Mouse (Mus musculus) stomach, postnatal 0 days (tissue): Measurements from ENCODE around the gene Ell. TPM values are rescaled to one million over a fixed set of nuclear protein-coding genes. Genes with fewer than 3 reads are reported as not detected.

Source experiments
- ATAC-seq: fragments of 200-750 bp; cut with Nextera tagmentation; 2 replicates; pipeline ENCODE4 v1.8.0; 2017; ENCODE audit not compliant: low FRiP score, low TSS enrichment
- DNase-seq: peaks from one replicate; pipeline ENCODE4 v3.0.0-alpha.2; 2016; ENCODE audit warnings: low spot score
- H3K27ac ChIP-seq: fragments of 300-500 bp; sonication (generic); replicated peaks from 2 replicates; pipeline ENCODE4 v1.5.1; 2014; ENCODE audit warnings: mild to moderate bottlenecking, control low read depth
- H3K27me3 ChIP-seq: fragments of 300-500 bp; sonication (generic); 2 replicates; pipeline ENCODE4 v1.6.1; 2014; ENCODE audit warnings: low read length; ENCODE audit not compliant: control insufficient read depth, insufficient read depth
- H3K36me3 ChIP-seq: fragments of 300-500 bp; sonication (generic); 2 replicates; pipeline ENCODE4 v1.6.1; 2014; ENCODE audit warnings: low read length, mixed read lengths; ENCODE audit not compliant: control insufficient read depth, insufficient read depth
- H3K4me1 ChIP-seq: fragments of 300-500 bp; sonication (generic); replicated peaks from 2 replicates; pipeline ENCODE4 v1.6.1; 2014; ENCODE audit warnings: antibody characterized with exemption; ENCODE audit not compliant: control insufficient read depth, insufficient read depth
- H3K4me2 ChIP-seq: fragments of 300-500 bp; sonication (generic); replicated peaks from 2 replicates; pipeline ENCODE4 v1.6.1; 2014; ENCODE audit warnings: low read depth, mild to moderate bottlenecking, control low read depth, moderate library complexity
- H3K4me3 ChIP-seq: fragments of 300-500 bp; sonication (generic); 2 replicates; pipeline ENCODE4 v1.5.1; 2014; ENCODE audit warnings: low read depth, low read length, control low read depth
- H3K9ac ChIP-seq: fragments of 300-500 bp; sonication (generic); 2 replicates; pipeline ENCODE4 v1.6.1; 2014; ENCODE audit warnings: mild to moderate bottlenecking, low read length, control low read depth, mixed read lengths
- H3K9me3 ChIP-seq: fragments of 300-500 bp; sonication (generic); 2 replicates; pipeline ENCODE4 v1.6.1; 2016; ENCODE audit warnings: low read length; ENCODE audit not compliant: control insufficient read depth
- CTCF ChIP-seq: IDR thresholded peaks from 2 replicates; pipeline ENCODE4 v1.5.1; 2016; ENCODE audit warnings: antibody characterized with exemption, low read depth, mild to moderate bottlenecking, moderate library complexity
- EP300 ChIP-seq: optimal IDR thresholded peaks from 2 replicates; pipeline ENCODE3; 2016; ENCODE audit warnings: antibody characterized with exemption
- WGBS: fragments of 180-500 bp; shearing (Covaris S2); extraction: QIAGEN DNeasy Blood & Tissue Kit; methylation state at CpG from one replicate; pipeline ENCODE4 v1.1.7; 2014; 5-methylcytosine and 5-hydroxymethylcytosine counted together
- polyA plus RNA-seq: library from polyadenylated mRNA; unstranded; fragments of >200 nt; fragmentation: Nextera tagmentation; extraction: Ambion mirVana; gene quantifications from 2 replicates; pipeline ENCODE4 v1.2.1, GENCODE M21; 2015

Gene Ell
- polyA plus RNA-seq, 1 experiment from 2014 or later = 11.1 TPM

DNA sequence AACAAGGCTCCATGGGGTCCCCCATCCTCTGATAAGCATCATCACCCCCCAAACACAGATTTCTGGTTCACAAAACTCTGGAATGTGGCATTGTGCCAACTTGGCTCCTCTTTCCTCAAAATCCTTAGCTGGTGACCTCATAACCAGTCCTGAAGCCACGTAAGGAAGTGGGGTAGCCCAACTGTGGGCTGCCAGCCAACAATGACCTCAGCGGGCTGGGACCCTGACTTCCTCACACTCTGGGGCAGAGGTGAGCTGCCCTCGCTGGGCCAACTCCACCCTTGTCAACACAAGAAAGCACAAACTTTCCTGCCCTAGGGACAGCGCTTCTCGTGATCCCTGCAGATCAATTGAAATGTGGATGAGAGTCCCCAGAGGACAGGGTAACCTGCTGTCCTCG lies 94.8 kb downstream of the Ell start:
- DNase-seq = peak; percentile 72

DNA sequence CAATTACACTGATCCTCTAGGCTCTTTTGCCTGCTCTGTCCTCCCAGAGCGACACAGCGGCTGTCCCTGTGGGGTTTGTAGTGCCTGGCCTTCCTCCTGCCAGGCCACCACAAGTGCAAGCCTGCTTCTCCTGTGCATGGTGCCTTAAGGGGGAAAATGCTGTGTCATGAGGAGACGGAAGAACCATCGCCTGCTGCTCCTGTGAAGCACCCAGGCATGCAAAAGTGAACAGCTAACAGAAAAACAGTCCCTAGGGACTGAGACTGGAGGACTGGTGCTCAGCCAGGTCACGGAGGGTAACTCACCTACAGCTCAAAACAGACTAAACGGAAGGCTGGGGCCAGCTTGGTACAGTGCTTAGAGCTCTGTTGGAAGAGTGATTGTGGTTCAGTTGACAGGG lies 96.3 kb downstream of the Ell start:
- Histone ChIP-seq H3K4me1 (0 out of 2 replicates have a peak, but pooled peaks cover 3% of the 10 kb centered on the region), H3K4me2 (no peak overlapping the region), H3K9me3 (no peaks in the 10 kb centered on the region), H3K27me3 (no peaks in the 10 kb centered on the region), H3K9ac (no peak overlapping the region), H3K4me3 (no peak overlapping the region), H3K36me3 (no peaks in the 10 kb centered on the region), H3K27ac (no peak overlapping the region)
- 71% methylated on average over 6 of the region's 6 CpGs for WGBS
- no peak for DNase-seq
- TF ChIP-seq EP300 (no peak), CTCF (no peak)
- no peak for ATAC-seq

More for the DNA sequence above, 94.8 kb downstream of the Ell start:
- Histone ChIP-seq H3K4me3 (no peak overlapping the region), H3K9me3 (no peaks in the 10 kb centered on the region), H3K9ac (no peak overlapping the region), H3K36me3 (no peaks in the 10 kb centered on the region), H3K27me3 (no peaks in the 10 kb centered on the region), H3K27ac (no peak overlapping the region), H3K4me1 (peaks cover 10% of the 10 kb centered on the region; the same call in 1 of the 2 replicates), H3K4me2 (no peak overlapping the region)
- 36% methylated on average over 6 of the region's 6 CpGs for WGBS
- peak; percentile 36 for ATAC-seq
- no peak for TF ChIP-seq CTCF
- TF ChIP-seq EP300 = no peak

- Histone ChIP-seq H3K4me1 (0 out of 2 replicates have a peak, but pooled peaks cover 3% of the 10 kb centered on the region), H3K27me3 (no peaks in the 10 kb centered on the region), H3K4me3 (no peak overlapping the region), H3K9ac (no peak overlapping the region), H3K9me3 (no peaks in the 10 kb centered on the region), H3K36me3 (no peaks in the 10 kb centered on the region), H3K27ac (no peak overlapping the region), H3K4me2 (no peak overlapping the region)
- WGBS = 62% methylated on average over 8 of the region's 8 CpGs
- no peak for DNase-seq
- ATAC-seq = no peak
- TF ChIP-seq EP300 (no peak), CTCF (no peak)
Observed at GRCm38 (mm10) chr8:70636838-70637237, 97.6 kb downstream of the Ell start.

DNA sequence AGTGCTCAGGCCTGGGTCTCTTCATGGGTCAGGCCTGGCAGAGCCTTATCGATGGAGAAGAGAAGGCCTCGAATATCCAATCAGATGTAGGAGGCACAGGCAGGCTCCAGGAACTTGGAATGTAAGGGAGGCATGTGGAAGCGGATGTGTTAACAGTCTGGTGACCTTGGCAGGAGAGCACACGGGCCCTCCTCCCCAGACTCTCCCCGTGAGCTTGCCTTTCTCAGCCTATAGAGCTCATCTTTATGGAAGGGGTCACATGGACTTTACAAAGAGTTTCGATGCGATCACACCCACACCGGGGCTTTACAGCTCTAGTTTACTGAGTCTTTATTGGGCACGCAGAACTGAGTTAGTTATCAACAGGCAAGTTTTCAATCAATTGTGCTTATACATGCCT lies 99.5 kb downstream of the Ell start:
- DNase-seq = no peak
- 62% methylated on average over 9 of the region's 9 CpGs for WGBS
- no peak for ATAC-seq
- TF ChIP-seq CTCF = no peak
- Histone ChIP-seq H3K36me3 (no peaks in the 10 kb centered on the region), H3K27ac (no peak overlapping the region), H3K4me2 (no peak overlapping the region), H3K4me3 (no peak overlapping the region), H3K27me3 (no peaks in the 10 kb centered on the region), H3K4me1 (0 out of 2 replicates have a peak, but pooled peaks cover 3% of the 10 kb centered on the region), H3K9ac (no peak overlapping the region), H3K9me3 (no peaks in the 10 kb centered on the region)

Other genes starting within 250 kb of the Ell start
- 35.0 and 36.0 TPM in 2 replicates for gene Ddx49, start 237.0 kb upstream of the Ell start, polyA plus RNA-seq
- gene Cope, start 236.9 kb upstream of the Ell start, polyA plus RNA-seq = 347 and 366 TPM in 2 replicates
- gene Cers1, start 223.7 kb upstream of the Ell start, polyA plus RNA-seq = 2.0 and 2.6 TPM in 2 replicates
- 0.53 TPM in 2 replicates for gene Gdf1, start 209.6 kb upstream of the Ell start, polyA plus RNA-seq
- gene Upf1, start 186.2 kb upstream of the Ell start, polyA plus RNA-seq = 9.5 and 9.6 TPM in 2 replicates
- gene Comp, start 165.9 kb upstream of the Ell start, polyA plus RNA-seq = 0.15 and 0.42 TPM in 2 replicates
- gene Crtc1, start 99.9 kb upstream of the Ell start, polyA plus RNA-seq = 8.0 and 8.4 TPM in 2 replicates
- 10.4 and 12.4 TPM in 2 replicates for gene Klhl26, start 62.5 kb upstream of the Ell start, polyA plus RNA-seq
- gene Tmem59l, start 52.1 kb upstream of the Ell start, polyA plus RNA-seq = 2.4 and 2.8 TPM in 2 replicates
- gene Crlf1, start 46.3 kb upstream of the Ell start, polyA plus RNA-seq = 5.8 and 6.5 TPM in 2 replicates
- gene Rex1bd, start 32.7 kb upstream of the Ell start, polyA plus RNA-seq = 119 and 122 TPM in 2 replicates
- 951 and 966 TPM in 2 replicates for gene Uba52, start 28.7 kb upstream of the Ell start, polyA plus RNA-seq
- 179 and 188 TPM in 2 replicates for gene Fkbp8, start 11.7 kb upstream of the Ell start, polyA plus RNA-seq
- gene Kxd1, start 11.5 kb upstream of the Ell start, polyA plus RNA-seq = 47.1 and 54.6 TPM in 2 replicates
- 37.4 and 39.3 TPM in 2 replicates for gene Isyna1, start 54.9 kb downstream of the Ell start, polyA plus RNA-seq
- gene Ssbp4, start 69.4 kb downstream of the Ell start, polyA plus RNA-seq = 66.7 and 83.8 TPM in 2 replicates
- gene Lrrc25, start 76.7 kb downstream of the Ell start, polyA plus RNA-seq = 2.3 and 2.7 TPM in 2 replicates
- 0.30 and 0.33 TPM in 2 replicates for gene Gdf15, start 93.0 kb downstream of the Ell start, polyA plus RNA-seq
- gene Pgpep1, start 120.9 kb downstream of the Ell start, polyA plus RNA-seq = 23.3 and 25.2 TPM in 2 replicates
- 141 and 147 TPM in 2 replicates for gene Lsm4, start 133.8 kb downstream of the Ell start, polyA plus RNA-seq
- 78.3 and 108 TPM in 2 replicates for gene Jund, start 159.5 kb downstream of the Ell start, polyA plus RNA-seq
- 0.05 TPM in 1 of 2 replicates, not detected in the other for gene Iqcn, start 164.0 kb downstream of the Ell start, polyA plus RNA-seq
- 29.7 and 32.2 TPM in 2 replicates for gene Gm3336, start 179.1 kb downstream of the Ell start, polyA plus RNA-seq
- 0.27 and 0.35 TPM in 2 replicates for gene Pde4c, start 184.3 kb downstream of the Ell start, polyA plus RNA-seq
- gene Rab3a, start 215.2 kb downstream of the Ell start, polyA plus RNA-seq = 18.9 and 19.0 TPM in 2 replicates
- gene Mpv17l2, start 221.5 kb downstream of the Ell start, polyA plus RNA-seq = 77.3 and 80.1 TPM in 2 replicates
- gene Pik3r2, start 237.3 kb downstream of the Ell start, polyA plus RNA-seq = 36.8 and 39.0 TPM in 2 replicates